Mouse (Mus musculus) natural killer cell, adult 2 months (primary cell): Measurements from ENCODE around the gene Mpdu1.
"Not testable (repeated sequence)": the region's sequence is repeated elsewhere in the genome, so short reads cannot be mapped to it uniquely, and the experiment has no call there.

Experiments used
- DNase-seq, 2 experiments: peaks; one replicate each; pipeline ENCODE4 v3.0.0; 2022; ENCODE audit warnings: low spot score in 2 of 2

The Mpdu1 gene

GRCm38 (mm10) chr11:69621571-69622268, 40.7 kb downstream of the Mpdu1 start, which contains the start of gene Sat2:
TSS of gene Sat2 (plus strand) at chr11:69622024.
- no peak for DNase-seq

- DNase-seq: no peak
Observed at GRCm38 (mm10) chr11:69620394-69621081, 41.9 kb downstream of the Mpdu1 start.

- no peak for DNase-seq
Observed at GRCm38 (mm10) chr11:69617805-69618204, 44.6 kb downstream of the Mpdu1 start, which contains the start of gene Shbg. TSS of gene Shbg (minus strand) at chr11:69617905.

- DNase-seq: no peak
Observed at GRCm38 (mm10) chr11:69616781-69617180, 45.7 kb downstream of the Mpdu1 start.

GRCm38 (mm10) chr11:69614257-69614588, 48.2 kb downstream of the Mpdu1 start:
- DNase-seq: not testable (repeated sequence)

GRCm38 (mm10) chr11:69613553-69614256, 48.7 kb downstream of the Mpdu1 start:
- DNase-seq: peak in 1 of 2 experiments; percentile 41

- DNase-seq: no peak
Observed at GRCm38 (mm10) chr11:69610899-69611298, 51.5 kb downstream of the Mpdu1 start.

- DNase-seq: no peak
Observed at GRCm38 (mm10) chr11:69609416-69609815, 53.0 kb downstream of the Mpdu1 start.

GRCm38 (mm10) chr11:69608525-69608924, 53.9 kb downstream of the Mpdu1 start:
- DNase-seq: no peak

- no peak for DNase-seq
Observed at GRCm38 (mm10) chr11:69606832-69607231, 55.6 kb downstream of the Mpdu1 start.
